Mouse (Mus musculus) large intestine, adult 2 months (tissue): ENCODE results near the gene Spns2. TPM values are rescaled to one million over a fixed set of nuclear protein-coding genes. Genes with fewer than 3 reads are reported as not detected.

Experiments
- DNase-seq: peaks from one replicate; pipeline ENCODE4 v3.0.0-alpha.2; 2012; ENCODE audit warnings: low read depth, low spot score
- WGBS: fragments of 180-500 bp; shearing (Covaris S2); methylation state at CpG from one replicate; pipeline ENCODE4 v1.1.7; 2018; 5-methylcytosine and 5-hydroxymethylcytosine counted together
- polyA plus RNA-seq: library from polyadenylated mRNA; depleted of rRNA; stranded (reverse); fragments of >200 nt; gene quantifications from 2 replicates; pipeline ENCODE4 v1.2.3, GENCODE M21; 2012

The Spns2 gene
- polyA plus RNA-seq, 1 experiment, result 15.1 TPM

- WGBS, result 57% methylated on average over 8 of the region's 8 CpGs
- no peak for DNase-seq
Observed at GRCm38 (mm10) chr11:72502236-72502635, 12.5 kb upstream of the Spns2 start.

- DNase-seq, result no peak
- WGBS, result 11% methylated on average over 5 of the region's 5 CpGs
Observed at GRCm38 (mm10) chr11:72501426-72502002, 11.8 kb upstream of the Spns2 start.

GRCm38 (mm10) chr11:72500139-72500538, 10.4 kb upstream of the Spns2 start:
- WGBS, result 88% methylated on average over 4 of the region's 4 CpGs
- no peak for DNase-seq

- no peak for DNase-seq
- WGBS, result 63% methylated on average over 4 of the region's 4 CpGs
Observed at GRCm38 (mm10) chr11:72497367-72497766, 7.7 kb upstream of the Spns2 start.

- DNase-seq, result no peak
- 27% methylated on average over 1 of the region's 1 CpGs for WGBS
Observed at GRCm38 (mm10) chr11:72496775-72497174, 7.1 kb upstream of the Spns2 start.

GRCm38 (mm10) chr11:72496066-72496465, 6.4 kb upstream of the Spns2 start:
- DNase-seq, result no peak
- WGBS, result 23% methylated on average over 3 of the region's 3 CpGs

- DNase-seq, result no peak
- 73% methylated on average over 8 of the region's 8 CpGs for WGBS
Observed at GRCm38 (mm10) chr11:72494046-72494988, 4.6 kb upstream of the Spns2 start.

- DNase-seq, result no peak
- WGBS, result 55% methylated on average over 15 of the region's 15 CpGs
Observed at GRCm38 (mm10) chr11:72491130-72491960, 1.6 kb upstream of the Spns2 start.

GRCm38 (mm10) chr11:72489397-72489796, 307 bp downstream of the Spns2 start:
- no peak for DNase-seq
- 1% methylated on average over 37 of the region's 42 CpGs for WGBS

GRCm38 (mm10) chr11:72488753-72489271, 892 bp downstream of the Spns2 start:
- 1% methylated on average over 38 of the region's 38 CpGs for WGBS
- DNase-seq, result no peak

- WGBS, result 90% methylated on average over 2 of the region's 2 CpGs
- DNase-seq, result no peak
Observed at GRCm38 (mm10) chr11:72487739-72488138, 2.0 kb downstream of the Spns2 start.

- WGBS, result 60% methylated on average over 5 of the region's 5 CpGs
- no peak for DNase-seq
Observed at GRCm38 (mm10) chr11:72487171-72487570, 2.5 kb downstream of the Spns2 start.

- WGBS, result 76% methylated on average over 11 of the region's 11 CpGs
Observed at GRCm38 (mm10) chr11:72485960-72486359, 3.7 kb downstream of the Spns2 start.

GRCm38 (mm10) chr11:72485157-72485556, 4.5 kb downstream of the Spns2 start:
- no peak for DNase-seq
- 75% methylated on average over 5 of the region's 5 CpGs for WGBS

More at GRCm38 (mm10) chr11:72485960-72486359, 3.7 kb downstream of the Spns2 start:
- no peak for DNase-seq

GRCm38 (mm10) chr11:72484549-72484948, 5.2 kb downstream of the Spns2 start:
- 35% methylated on average over 6 of the region's 6 CpGs for WGBS
- no peak for DNase-seq

GRCm38 (mm10) chr11:72481952-72482351, 7.8 kb downstream of the Spns2 start:
- no peak for DNase-seq
- WGBS, result 78% methylated on average over 4 of the region's 4 CpGs

- no peak for DNase-seq
- WGBS, result 66% methylated on average over 5 of the region's 5 CpGs
Observed at GRCm38 (mm10) chr11:72481313-72481712, 8.4 kb downstream of the Spns2 start.

GRCm38 (mm10) chr11:72479499-72479898, 10.2 kb downstream of the Spns2 start:
- no peak for DNase-seq
- 70% methylated on average over 2 of the region's 2 CpGs for WGBS

- no peak for DNase-seq
- 68% methylated on average over 6 of the region's 6 CpGs for WGBS
Observed at GRCm38 (mm10) chr11:72478228-72478627, 11.5 kb downstream of the Spns2 start.

GRCm38 (mm10) chr11:72477653-72478052, 12.1 kb downstream of the Spns2 start:
- no peak for DNase-seq
- WGBS, result 88% methylated on average over 1 of the region's 1 CpGs
